Mouse (Mus musculus) adrenal gland, postnatal 4 days (tissue): ENCODE data around the gene Gm49383. TPM values are rescaled to one million over a fixed set of nuclear protein-coding genes. Genes with fewer than 3 reads are reported as not detected.

Experiments used
- DNase-seq, 2 experiments: peaks; one replicate each; pipeline ENCODE4 v3.0.0; 2021 to 2022; ENCODE audit warnings: low spot score in 2 of 2, mixed read lengths in 2 of 2
- long read RNA-seq, 2 experiments: library from polyadenylated mRNA; stranded (forward); transcript quantifications; one replicate each; pipeline ENCODE4 v2.0.0; 2021
- total RNA-seq, 2 experiments: library from RNA; stranded (reverse); gene quantifications; 2 replicates each; pipeline ENCODE4 v1.2.3; 2021

Gm49383 gene
- total RNA-seq: 1 to 10 TPM; 7.2 to 9.2 TPM
- long read RNA-seq, experiment 1: 0 reads
- long read RNA-seq, experiment 2, partial matches to known transcripts: 0 of 1 reads
- long read RNA-seq, experiment 2, other reads (novel, unspliced or antisense): 1 of 1 reads

- DNase-seq: peak; percentile 33 to 46
Observed at GRCm38 (mm10) chr12:69196444-69197377, at the start of gene Gm49383. Gene Gm49383, minus strand, starts transcription at chr12:69197104.

GRCm38 (mm10) chr12:69241771-69242431 is 45.0 kb upstream of the Gm49383 start:
- DNase-seq: peak; percentile 43 to 53

- no peak for DNase-seq
Observed at GRCm38 (mm10) chr12:69241405-69241770, 44.5 kb upstream of the Gm49383 start.

GRCm38 (mm10) chr12:69240876-69241275 is 44.0 kb upstream of the Gm49383 start, which contains the start of gene Klhdc1:
Gene Klhdc1, plus strand, starts transcription at chr12:69241176.
- DNase-seq: no peak

GRCm38 (mm10) chr12:69238284-69238683 is 41.4 kb upstream of the Gm49383 start:
- DNase-seq: no peak

- no peak for DNase-seq
Observed at GRCm38 (mm10) chr12:69235782-69236181, 38.9 kb upstream of the Gm49383 start.

- DNase-seq: no peak
Observed at GRCm38 (mm10) chr12:69229251-69229650, 32.3 kb upstream of the Gm49383 start.

GRCm38 (mm10) chr12:69227776-69228466 is 31.0 kb upstream of the Gm49383 start, which contains the start of gene Pole2:
Gene Pole2, minus strand, starts transcription at chr12:69228195.
- DNase-seq: peak; percentile 80

GRCm38 (mm10) chr12:69220613-69221277 is 23.8 kb upstream of the Gm49383 start:
- no peak for DNase-seq

- DNase-seq: no peak
Observed at GRCm38 (mm10) chr12:69216587-69216986, 19.7 kb upstream of the Gm49383 start.

GRCm38 (mm10) chr12:69215000-69215785 is 18.3 kb upstream of the Gm49383 start:
- no peak for DNase-seq

- no peak for DNase-seq
Observed at GRCm38 (mm10) chr12:69214393-69214792, 17.5 kb upstream of the Gm49383 start.

GRCm38 (mm10) chr12:69213186-69213777 is 16.4 kb upstream of the Gm49383 start:
- DNase-seq: no peak

- DNase-seq: no peak
Observed at GRCm38 (mm10) chr12:69211057-69211456, 14.2 kb upstream of the Gm49383 start.

- no peak for DNase-seq
Observed at GRCm38 (mm10) chr12:69210056-69210979, 13.4 kb upstream of the Gm49383 start.

- no peak for DNase-seq
Observed at GRCm38 (mm10) chr12:69208520-69208919, 11.6 kb upstream of the Gm49383 start.

- DNase-seq: no peak
Observed at GRCm38 (mm10) chr12:69207926-69208325, 11.0 kb upstream of the Gm49383 start.

GRCm38 (mm10) chr12:69207396-69207795 is 10.5 kb upstream of the Gm49383 start:
- DNase-seq: no peak
